Mouse (Mus musculus): ENCODE results near the gene Gsdma2.

GRCm38 (mm10) chr11:98625611-98626410 is 20.7 kb upstream of the Gsdma2 start, which contains the start of the genes Gm12355 and Gsdma3:
- no peak for TF ChIP-seq CTCF (IDR thresholded peaks at IDR 0.05; ENCODE audit: insufficient read depth, low read length)
- TF ChIP-seq POLR2A (IDR thresholded peaks at IDR 0.05; ENCODE audit: borderline replicate concordance, extremely low read depth, low read depth, low read length) = no peak
